Mouse (Mus musculus) kidney, adult 8-10 months (tissue): ENCODE measurements at regions not wholly inside any gene's neighbourhood (a gene's known extent, or its start where the extent isn't known, plus 50 kb on each side); places are given as distances from the start of the nearest gene placed in this dataset.
A peak's percentile ranks its signal among the peaks of the same experiment; 100 is the strongest.

Source experiments
- DNase-seq, 2 experiments: peaks; one replicate each; pipeline ENCODE4 v3.0.0; 2022

DNA sequence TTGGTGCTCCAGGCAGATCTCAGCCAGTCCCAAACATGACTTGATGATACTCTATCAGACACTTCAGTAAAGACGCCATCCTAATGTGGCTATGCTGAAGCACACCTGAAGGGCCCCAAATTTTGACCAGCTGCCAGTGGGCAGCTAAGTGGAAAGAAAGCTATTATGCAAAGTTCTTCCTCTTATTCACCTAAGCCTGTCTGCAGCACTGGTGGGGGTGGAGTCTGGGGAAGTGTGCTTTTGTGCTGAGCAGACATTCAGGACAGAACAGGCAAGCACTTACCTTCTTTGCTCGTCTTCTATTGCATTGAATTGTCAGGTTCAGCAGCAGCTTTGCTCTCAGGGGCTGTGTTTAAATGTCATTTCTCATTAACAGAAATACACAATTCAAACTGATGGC lies 200.7 kb downstream of the Pla2g4a start:
- no peak for DNase-seq

DNA sequence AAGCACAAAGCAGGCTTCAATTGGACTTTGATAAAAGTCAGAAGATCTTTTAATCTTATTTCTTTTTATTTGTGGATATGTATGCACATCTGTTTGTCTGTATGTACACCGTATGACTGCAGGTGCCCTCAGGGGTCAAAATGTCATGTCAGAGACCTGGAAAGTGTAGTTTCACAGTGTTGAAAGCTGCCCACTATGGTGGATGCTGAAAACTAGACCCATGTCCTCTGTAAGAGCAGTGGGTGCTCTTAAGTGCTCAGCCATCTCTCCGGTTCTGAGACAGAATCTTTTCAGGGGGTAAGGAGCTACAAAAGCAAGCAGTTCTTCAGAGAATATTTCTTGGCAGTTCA lies 202.3 kb downstream of the Pla2g4a start:
- DNase-seq = no peak

DNA sequence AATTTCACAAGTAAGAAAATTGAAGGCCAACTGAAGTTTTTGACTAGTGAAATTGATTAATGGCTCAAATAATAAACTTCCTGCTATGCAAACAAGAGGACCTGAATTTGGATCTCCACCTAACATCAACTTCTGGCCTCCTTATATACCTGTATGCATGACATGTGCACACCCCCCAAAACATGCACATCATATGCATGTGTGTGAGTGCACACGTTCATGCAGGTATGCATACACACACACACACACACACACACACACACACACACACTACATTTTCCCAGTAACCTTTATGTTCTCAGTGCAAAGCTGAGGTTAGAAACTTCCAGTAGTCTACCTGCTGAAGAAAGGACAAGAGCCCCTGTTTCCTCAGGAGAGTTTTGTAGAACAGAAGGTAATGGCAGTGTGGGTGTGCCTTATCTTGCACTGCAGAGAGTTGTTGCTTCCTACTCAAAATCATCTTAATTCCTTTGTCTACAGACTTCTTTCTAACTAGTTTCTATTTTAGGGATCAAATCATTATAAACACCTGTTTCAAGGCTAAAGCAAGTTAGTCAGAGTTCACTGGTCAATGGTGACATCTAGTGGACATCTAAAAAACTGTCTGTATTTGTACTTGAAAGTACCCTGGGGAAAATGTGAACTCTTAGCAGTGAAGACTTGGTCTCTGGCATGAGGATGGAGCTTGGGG lies 202.9 kb downstream of the Pla2g4a start:
- peak in 1 of 2 experiments; percentile 8 for DNase-seq

DNA sequence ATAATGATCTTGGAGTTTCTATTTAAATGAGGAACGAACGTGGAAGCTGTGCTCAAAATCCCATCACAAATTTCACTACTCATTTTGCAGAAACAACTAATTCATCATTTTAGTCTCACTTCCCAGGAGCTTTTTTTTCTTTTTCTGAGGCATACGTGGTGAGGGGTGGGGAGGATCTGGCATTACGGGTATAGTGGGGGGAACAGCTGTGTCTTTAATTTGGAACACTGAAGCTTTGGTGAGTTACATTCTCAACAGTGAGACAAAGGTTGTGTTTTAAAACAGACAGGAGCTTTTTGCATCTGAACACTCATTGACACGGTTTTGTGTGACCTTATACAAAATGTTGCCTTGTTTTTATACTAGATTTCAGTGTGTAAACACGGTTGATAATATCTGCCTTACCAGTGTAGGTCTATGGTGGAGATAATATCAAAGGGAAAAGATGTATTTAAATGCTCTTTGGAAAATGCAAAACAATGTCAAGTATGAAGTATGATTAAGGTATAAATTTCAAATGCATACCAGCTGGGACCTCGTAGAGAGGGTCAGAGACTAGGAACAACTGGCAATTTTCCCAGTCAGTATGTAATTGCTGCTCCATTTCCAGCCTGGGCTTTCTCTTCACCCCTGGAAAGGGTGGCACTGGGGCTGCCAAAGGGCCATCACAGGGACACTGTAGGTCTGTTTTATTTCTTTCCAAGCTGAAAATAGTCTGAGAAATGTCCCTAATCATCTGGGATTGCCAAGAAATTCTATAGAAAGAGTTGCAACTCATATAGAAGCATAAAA lies 207.6 kb downstream of the Pla2g4a start:
- no peak for DNase-seq

DNA sequence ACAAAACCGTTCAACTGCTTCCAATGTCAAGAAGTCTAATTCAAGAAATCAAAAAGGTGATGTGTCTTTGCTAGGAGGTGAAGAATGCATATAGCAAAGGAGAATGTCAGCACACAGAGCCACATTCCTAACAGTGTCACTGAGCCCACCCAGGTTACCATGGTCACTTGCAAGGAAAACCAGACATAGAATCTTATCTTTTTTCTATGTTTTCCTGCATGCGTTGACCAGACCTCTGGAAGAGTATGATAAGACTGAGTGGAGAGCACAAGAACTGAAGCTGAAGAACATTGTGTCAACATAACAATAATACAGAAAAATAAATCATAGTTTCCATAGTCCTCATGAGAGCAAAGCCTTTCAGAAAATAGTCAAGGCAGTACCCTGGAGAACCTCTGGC lies 211.7 kb downstream of the Pla2g4a start:
- DNase-seq = no peak

DNA sequence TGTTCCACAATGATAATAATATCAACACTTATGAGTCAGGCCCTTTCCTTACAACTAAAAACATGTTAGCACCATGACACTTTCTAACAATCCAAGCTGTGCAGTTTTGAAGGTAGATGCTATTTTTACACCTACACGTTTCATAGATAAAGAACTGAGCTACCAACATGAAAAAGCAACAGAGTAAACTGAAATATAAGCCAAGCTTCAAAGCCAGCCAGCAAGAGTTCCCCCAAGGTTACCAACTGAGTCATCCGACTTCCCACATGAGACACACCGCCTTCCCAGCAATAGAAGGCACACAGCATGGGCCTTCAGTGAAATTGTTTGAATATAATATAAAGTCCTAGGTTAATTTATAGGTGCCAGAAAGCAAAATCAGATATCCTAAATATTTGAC lies 222.1 kb downstream of the Pla2g4a start:
- no peak for DNase-seq

DNA sequence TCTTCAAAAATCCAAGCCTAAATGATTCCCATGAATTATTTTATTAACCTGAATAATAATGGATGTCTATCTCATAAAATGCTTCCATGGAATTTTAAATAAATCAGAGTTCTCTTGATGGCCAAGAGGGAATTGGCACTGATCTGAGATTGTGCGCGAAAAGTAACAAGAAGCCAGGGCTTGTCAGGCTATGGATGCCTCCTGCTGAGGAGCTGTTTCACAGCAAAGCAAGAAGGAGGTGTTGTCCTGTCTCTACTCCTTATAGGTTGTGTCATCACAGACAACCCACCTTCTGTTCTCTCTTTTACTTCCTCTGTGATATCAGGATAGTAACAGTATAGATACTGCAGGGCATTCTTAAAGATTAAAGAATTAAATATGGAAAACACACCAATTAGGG lies 226.8 kb downstream of the Pla2g4a start:
- DNase-seq = no peak

DNA sequence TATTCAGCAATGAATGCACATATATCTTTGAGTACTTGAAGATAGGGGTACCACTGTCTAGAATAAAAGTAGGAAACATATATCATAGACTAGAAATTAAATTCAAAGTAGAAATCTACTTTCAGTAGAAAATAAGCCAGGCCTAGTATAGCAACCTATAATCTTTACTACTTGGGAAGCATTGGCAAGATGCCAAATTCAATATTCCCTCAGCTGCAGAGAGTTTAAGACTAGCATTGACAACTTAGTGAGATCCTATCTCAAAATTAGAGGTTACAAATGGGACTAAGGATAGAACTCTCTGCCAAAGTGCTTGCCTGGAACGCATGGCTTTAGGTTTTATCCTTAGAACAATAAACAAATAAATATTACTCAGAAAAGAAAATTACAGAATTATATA lies 245.9 kb downstream of the Pla2g4a start:
- no peak for DNase-seq

DNA sequence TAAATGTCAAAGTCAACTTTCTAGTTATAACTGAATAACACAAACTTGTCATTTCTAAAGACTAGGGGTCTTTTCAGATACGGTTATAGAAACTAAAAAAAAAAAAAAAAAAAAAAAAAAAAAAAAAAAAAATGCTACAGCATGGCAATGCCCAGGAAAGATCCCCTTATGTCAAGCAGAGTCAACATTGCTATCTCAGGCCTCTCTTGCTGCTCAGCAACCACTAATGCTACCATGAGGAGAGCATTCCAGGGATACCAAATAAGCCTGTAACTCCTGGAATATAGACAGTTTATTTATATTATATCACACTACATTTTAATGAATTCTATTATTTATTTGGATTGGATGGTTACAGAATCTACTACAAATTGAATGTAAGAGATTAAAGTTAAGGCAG lies 248.8 kb downstream of the Pla2g4a start:
- no peak for DNase-seq

DNA sequence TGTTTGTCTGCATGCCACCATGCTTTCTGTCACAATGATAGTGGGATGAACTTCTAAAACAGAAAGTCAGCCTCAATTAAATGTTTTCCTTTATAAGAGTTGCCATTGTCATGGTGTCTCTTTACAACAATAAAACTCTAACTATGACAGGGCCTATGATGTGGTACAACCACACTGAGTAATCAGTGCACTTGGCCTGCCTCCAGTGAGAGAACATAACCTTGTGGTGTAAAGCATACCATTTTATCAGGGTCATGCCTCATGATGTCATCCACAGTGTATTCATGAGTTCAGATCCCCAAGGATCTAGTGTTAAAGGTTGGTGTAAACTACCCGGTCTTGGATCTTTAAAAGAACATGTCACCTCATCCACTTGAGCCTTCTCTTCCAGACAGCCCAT lies 255.9 kb downstream of the Pla2g4a start:
- DNase-seq = no peak

DNA sequence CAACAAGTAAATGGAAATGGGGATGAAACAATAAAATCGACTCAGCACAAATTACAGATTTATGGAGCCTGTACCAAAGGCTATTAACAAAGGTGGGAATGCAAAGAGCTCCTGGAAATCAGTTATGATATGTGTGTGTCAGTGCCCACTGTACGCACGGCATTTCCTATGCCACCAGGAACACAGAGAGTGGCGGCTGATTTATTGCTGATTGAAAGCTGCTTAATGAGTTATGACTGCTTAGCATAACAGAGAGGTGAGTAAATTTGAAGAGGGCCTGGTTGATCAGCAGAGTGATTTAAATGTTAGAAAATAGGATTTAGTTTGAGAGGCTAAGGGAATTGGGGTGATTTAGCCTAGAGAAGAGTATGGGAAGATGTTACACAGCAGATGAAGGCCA lies 261.7 kb downstream of the Pla2g4a start:
- no peak for DNase-seq

DNA sequence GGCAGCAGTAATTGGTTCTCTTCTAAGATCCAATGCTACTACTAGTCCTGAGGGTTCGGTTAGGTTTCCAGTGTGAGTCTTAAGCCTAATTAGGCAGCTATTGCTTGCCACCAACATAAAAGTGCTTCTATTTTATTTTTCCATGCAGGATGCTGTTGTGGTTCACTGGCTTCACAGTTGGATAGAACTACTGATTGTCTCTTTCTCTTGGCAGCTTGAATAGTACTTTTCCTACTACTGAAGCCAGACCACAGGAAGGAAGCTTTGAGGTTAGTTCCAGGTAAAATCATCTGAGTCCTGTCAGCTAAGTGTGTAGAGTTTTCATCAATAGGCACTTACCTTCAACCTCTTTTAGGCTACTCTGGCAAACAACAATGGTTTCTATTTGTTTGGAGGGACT lies 286.9 kb downstream of the Pla2g4a start:
- DNase-seq = no peak

DNA sequence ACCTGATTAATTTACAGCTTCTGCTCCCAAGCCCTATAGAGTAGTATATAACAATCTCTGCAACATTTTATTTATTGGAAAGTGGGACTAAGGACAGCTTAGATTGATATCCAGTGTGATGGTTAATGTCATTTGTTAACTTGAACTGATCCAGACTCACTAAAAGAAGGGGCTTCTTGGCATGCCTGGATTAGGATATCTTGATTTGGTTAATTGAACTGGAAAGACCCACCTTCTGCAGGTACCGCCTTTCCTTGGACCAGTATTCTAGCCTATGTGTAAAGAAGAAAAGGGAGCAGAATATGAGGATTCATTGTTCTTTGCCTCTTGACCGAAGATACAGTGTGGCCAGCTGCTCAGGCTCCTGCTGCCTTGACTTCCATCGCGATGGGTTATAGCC lies 288.5 kb downstream of the Pla2g4a start:
- DNase-seq = no peak

DNA sequence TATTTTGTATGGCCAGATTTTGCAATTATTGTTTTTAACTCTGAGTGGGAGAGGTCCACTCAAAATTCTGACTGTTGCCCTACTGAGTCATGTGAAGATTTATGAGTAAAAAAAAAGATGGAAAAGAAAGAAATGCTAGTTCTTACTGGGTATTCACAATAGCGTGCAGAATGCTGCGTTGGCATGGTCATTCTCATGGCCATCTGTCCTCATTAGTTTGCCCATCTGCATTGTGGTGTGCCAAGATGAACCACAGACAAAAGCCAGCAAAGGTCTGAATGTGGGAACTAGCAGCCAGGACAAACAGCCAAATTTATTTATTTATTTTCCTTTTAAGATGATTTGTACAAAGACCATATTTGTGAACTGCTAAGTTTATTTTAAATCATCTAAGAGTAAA lies 289.0 kb downstream of the Pla2g4a start:
- DNase-seq = no peak

DNA sequence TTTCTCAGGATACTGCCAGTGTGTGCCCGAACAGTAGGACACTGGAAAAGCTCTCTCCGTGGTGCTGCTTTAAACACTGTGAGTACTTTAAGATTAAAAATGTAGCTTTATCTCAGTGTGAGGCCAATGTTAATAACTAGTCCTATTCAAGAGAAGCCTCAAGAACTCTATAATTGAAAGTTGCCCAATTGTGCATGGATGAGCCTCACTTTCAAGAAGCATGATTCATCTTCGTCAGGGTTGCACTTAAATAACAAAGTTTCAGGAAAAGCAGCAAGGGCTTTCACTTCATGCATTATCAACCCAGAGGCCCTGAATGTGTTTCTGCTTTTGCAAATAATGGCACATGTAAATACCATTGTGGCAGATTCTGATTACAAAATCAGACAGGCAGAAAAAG lies 290.0 kb downstream of the Pla2g4a start:
- DNase-seq = no peak
